Mouse (Mus musculus): ENCODE results near the gene Pdk2. TPM values are rescaled to one million over a fixed set of nuclear protein-coding genes. Genes with fewer than 3 reads are reported as not detected.

The Pdk2 gene
- total RNA-seq, 2 experiments from 2014 or later: 133 TPM

DNA sequence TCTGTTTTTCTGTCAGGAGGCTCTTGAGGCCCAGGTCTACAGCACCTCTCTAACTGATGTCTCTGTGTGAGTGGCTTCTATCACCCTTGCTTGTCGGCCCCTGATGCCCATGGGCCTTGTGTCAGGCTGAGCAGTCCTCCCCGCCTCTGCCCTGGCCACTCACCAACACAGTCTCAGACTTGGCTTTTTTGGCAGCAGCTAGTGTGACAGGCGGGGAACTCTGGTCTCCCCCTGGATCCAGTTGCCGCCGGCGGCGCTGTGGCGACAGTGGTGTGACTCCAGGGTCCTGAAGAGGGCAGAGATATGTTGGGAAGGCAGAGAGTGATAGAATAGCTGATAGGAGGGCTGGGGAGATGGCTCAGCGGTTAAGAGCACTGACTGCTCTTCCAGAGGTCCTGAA lies 11.9 kb upstream of the Pdk2 start:
- no peak for TF ChIP-seq CTCF (conservative IDR thresholded peaks at IDR 0.05)
- DNase-seq (ENCODE audit: low spot score in 2 of 2): no peak
- Histone ChIP-seq H3K4me3 (no peak overlapping the region), H3K27ac (no peak overlapping the region)

DNA sequence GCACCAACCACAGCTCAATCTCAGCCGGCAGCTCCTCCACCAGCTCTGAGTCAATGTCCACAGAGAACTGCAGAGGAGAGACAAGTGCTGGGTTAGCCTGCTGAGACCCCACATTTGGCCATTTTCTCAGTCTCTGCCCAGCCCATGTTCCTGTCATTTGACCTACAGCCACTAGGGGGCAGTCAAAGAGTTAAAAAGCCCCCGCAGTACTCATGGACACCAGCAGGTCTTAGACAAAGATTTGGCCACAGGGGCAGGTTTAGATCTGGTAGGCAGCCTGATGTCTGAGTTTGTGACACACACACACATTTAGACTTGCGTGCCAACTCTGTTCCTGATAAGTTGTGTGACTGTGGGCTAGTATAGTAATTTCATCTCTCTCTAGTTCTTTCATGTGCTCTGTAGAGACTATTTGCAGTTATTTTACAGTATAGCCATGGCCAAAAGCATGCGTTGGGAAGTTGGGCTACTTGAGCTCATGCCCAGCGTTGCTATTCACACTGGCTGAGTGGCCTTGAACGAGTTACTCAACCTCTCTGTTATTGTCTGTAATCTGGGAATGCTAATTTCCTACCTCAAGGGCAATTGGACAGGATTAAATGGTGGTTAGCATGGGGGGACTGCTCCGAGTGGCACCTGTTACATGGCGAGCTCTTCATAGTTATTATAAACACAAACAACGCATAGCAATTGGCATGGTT lies 6.0 kb upstream of the Pdk2 start:
- H3K27ac ChIP-seq: no peak overlapping the region
- TF ChIP-seq CTCF (conservative IDR thresholded peaks at IDR 0.05): peak; percentile 97
- no peak overlapping the region for H3K4me3 ChIP-seq
- peak in 1 of 2 experiments; percentile 59 for DNase-seq (ENCODE audit: low spot score in 2 of 2)

DNA sequence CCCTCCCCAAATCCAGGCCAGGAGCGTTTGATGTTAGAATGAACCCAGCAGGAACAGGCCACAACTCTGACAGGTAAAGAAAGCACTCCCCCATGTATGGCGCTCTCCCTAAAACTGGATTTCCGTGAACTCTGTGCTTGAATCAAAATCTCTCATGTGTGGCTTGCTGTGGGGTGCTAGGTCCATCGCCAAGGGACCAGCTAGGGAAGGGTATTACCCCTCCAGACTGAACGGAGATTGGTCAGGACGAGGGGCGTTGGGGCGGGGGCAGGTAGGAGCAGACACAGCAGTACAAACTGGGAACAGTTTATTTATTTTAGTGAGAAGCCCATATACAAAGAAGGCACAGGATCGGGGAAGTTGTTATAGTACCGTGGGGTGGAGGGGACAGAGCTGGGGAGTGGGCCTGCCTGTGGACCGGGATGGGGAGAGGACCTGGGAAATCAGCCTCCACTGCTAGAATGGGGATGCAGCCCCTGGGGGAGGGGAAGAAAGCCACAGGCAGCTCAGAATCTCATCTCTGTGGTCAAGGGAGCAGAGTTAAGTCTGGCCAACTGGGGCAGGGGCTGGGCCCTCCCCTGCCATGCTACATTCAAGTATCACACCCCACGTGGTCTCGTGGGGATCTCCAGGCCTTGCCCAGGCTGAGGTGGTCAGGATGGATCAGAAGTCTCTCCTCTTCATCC lies 3.2 kb upstream of the Pdk2 start:
- DNase-seq (ENCODE audit: low spot score in 2 of 2): no peak
- Histone ChIP-seq H3K4me3 (no peak overlapping the region), H3K27ac (no peak overlapping the region)
- no peak for TF ChIP-seq CTCF (conservative IDR thresholded peaks at IDR 0.05)

DNA sequence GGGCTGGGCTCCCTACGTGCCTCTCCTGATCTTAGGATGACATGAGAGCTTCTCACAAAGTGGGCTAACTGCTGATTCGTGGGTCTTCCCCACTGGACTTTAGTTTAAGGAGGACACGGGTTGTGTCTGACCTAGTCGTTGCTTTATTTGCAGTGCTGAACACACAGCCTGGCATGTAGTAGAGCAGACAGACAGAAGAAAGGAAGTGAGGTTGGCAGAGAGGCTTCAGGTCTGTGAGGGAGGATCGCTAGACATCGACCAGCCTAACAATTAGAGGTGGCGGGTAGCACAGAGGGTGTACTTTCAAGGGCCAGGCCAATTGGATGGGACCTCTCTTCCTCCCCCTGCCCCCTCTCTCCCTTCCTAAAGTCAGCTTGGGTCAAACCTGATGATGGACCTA lies 2.5 kb upstream of the Pdk2 start:
- H3K27ac ChIP-seq: no peak overlapping the region
- no peak for TF ChIP-seq CTCF (conservative IDR thresholded peaks at IDR 0.05)
- H3K4me3 ChIP-seq: no peak overlapping the region
- DNase-seq (ENCODE audit: low spot score in 2 of 2): no peak

DNA sequence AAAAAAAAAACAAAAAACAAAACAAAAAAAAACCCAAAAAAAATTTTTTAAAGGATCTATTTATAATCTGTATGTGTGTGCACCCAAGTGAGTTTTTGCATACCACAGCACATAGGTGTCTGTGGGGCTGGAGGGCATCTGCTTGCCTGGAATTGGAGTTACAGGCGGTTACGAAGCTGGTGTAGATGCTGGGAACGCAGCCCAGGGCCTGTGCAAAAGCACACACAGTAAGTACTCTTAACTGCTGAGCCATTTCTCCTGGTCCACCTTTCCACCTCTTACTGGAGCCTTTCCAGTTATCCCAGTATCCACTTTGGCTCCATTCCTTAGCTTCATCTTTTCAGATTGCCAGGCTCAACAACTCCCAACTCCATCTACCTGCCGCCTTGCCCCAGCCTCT lies 1.9 kb upstream of the Pdk2 start:
- TF ChIP-seq CTCF (conservative IDR thresholded peaks at IDR 0.05): no peak
- DNase-seq (ENCODE audit: low spot score in 2 of 2): no peak
- H3K4me3 ChIP-seq: no peak overlapping the region
- H3K27ac ChIP-seq: no peak overlapping the region

DNA sequence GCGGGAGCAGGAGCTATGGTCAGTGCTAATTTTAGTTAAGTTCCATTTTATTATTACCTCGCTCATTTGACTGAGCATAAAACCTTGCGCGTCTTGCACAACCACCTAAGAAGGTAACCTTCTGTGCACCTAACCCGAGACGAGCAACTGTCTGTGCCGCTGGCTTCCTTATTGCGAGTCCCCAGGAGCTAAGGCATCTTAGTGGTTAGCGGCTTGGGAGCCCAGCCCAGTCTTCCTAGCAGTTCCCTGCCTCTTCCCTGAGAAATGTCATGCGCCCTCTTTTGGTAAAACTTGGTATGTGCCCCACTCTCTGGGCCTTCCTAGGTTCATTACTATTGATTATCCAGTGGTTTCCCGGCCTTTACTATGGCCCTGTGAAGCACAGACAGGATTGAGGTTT lies 942 bp upstream of the Pdk2 start:
- DNase-seq (ENCODE audit: low spot score in 2 of 2): peak; percentile 80 to 83
- TF ChIP-seq CTCF (conservative IDR thresholded peaks at IDR 0.05): peak; percentile 94
- Histone ChIP-seq H3K4me3 (peak overlapping the region; percentile 94), H3K27ac (peak overlapping the region; percentile 86)

DNA sequence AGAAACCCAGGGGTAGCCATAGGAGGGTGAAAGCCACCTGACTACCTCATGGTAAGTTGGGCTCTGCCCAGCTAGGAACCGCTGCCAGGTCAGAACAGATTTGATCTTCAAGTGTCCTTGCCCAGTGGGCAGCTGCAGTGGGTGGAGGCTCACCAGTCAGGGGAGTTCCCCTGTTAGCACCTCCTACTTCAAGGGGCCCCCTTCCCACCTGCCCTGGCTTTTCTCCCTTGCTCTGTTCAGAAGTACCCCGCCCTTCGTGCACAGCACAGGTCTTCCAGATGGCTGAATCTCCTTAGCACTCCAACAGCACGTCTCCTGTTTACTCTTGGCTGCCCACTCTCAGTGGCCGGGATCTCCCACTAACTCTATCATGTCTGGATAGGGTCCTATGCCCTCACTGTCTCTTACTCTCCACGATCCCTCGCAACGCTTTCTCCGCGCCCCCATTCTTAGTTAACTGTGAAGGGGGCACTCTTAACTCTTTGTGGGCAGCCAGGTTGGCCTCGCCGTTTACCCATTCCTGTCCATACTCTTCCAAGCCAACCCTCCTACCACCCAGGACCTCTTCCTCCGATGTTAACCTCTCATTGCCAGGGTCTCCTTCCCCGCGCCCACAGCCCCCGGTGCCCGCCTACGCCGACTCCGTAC lies 539 bp downstream of the Pdk2 start:
- DNase-seq (ENCODE audit: low spot score in 2 of 2): no peak
- no peak for TF ChIP-seq CTCF (conservative IDR thresholded peaks at IDR 0.05)

DNA sequence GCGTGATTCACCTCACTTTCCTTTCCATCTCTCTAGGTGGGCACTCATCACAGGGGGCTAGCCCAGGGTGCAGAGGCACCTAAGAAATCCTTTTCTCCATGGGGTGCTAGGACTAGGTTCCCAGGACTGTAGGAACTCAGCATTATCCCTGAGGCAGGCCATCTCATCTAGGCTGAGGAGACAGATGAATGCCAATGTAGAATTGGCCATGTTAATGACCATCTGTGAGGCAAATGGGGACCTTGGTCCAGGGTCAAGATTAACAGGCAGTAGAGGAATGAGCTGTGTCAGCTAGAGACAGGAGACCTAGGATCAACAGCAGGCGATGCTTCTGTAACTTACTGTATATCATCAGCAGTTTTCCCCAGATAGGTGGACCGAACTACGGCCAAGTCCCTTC lies 1.4 kb downstream of the Pdk2 start:
- Histone ChIP-seq H3K4me3 (peak overlapping the region; percentile 94), H3K27ac (peak overlapping the region; percentile 95)

More for the DNA sequence above, 539 bp downstream of the Pdk2 start:
- peak overlapping the region; percentile 94 for H3K4me3 ChIP-seq
- peak overlapping the region; percentile 95 for H3K27ac ChIP-seq

DNA sequence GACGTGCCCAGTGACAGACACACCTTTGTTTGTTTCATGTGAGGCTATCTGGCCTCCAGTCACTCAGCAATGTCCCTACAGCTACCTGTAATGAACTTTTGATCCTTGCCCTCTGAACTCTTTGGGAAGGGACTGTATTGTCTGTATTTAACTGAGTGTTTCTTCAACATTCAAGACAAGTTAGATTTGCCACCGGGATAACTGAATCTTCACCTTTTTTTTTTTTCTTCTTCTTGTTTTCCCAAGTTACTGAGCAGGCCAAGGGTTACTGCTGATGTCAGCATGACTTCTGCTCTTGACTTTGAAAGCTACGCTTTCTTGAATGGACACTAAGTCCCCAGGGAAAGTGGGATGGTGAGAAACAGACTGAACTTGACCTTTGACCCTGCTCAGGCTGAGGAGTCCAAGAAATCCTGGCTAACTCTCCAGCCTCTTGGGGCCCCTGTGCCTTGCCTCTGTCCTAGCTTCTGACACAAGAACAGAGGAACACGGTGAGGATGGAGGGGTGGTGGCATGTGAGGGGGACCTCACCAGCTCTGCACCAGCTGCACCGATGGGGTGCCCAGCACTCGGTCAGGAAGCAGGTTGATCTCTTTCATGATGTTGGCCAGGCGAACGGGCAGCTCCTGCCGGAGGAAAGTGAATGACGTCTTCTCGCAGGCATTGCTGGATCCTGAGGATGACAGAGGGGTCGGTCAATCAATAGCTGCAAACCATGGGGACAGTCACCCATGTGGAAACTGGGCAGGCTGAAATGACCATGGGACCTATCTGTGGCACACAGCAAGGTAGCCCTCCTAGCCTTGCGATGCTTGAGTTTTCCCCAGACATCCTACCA lies 2.1 kb downstream of the Pdk2 start:
- DNase-seq (ENCODE audit: low spot score in 2 of 2): no peak
- no peak for TF ChIP-seq CTCF (conservative IDR thresholded peaks at IDR 0.05)
- Histone ChIP-seq H3K27ac (peak overlapping the region; percentile 95), H3K4me3 (no peak overlapping the region)

More for the DNA sequence above, 1.4 kb downstream of the Pdk2 start:
- no peak for TF ChIP-seq CTCF (conservative IDR thresholded peaks at IDR 0.05)
- DNase-seq (ENCODE audit: low spot score in 2 of 2): no peak

DNA sequence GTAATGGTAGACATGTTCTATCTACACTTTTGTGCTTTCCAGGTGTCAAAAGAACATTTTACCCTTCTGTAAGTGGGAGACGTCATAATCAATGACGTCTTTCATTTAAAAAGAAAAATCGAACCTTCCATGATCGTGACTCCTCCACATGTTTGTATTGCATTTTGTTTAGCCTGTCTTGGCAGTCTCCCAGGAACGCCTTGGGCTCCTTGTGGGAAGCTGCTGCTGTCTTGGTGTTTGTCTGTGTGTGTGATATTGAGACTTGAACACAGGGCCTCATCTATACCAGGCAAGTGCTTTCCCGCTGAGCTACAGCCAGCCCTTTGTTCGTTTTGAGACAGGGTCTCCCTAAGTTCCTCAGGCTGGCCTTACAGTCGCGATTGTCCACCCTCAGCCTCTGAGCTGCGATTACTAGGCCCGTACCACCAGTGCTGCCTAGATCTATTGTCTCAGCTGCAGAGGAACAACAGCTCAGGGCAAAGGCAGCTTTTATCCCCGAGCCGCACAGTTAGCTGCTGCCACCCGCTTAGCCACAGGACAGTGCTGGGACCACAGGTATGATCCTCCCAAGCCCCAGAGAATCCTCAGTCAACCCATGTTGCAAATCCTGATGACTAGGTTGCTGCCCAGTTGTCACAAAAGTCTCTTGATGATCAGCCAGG lies 2.9 kb downstream of the Pdk2 start:
- no peak overlapping the region for H3K4me3 ChIP-seq
- DNase-seq (ENCODE audit: low spot score in 2 of 2): no peak
- no peak for TF ChIP-seq CTCF (conservative IDR thresholded peaks at IDR 0.05)
- peak overlapping the region; percentile 95; the same call in 1 of the 2 replicates for H3K27ac ChIP-seq

DNA sequence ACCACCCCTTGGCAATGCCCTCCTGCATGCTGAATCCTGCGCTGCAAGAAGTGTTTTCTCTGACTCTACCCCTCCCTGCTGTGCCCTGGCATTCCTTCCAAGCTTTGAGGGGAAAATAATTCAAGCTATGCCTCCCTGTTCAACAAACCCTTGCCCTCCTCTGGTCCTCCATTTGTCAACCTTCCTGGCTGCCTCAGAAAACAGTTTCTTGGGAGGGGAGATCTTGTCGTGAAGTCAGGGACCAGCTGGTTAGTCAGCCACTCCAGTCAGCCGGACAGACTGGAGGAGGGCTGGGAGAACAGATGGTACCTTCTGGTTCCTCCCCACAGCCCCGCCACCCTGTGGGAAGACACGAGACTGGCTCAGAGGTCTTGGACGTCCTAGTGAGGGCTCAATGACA lies 3.8 kb downstream of the Pdk2 start:
- DNase-seq (ENCODE audit: low spot score in 2 of 2): no peak
- no peak for TF ChIP-seq CTCF (conservative IDR thresholded peaks at IDR 0.05)
- Histone ChIP-seq H3K27ac (peak overlapping the region; percentile 95), H3K4me3 (no peak overlapping the region)

DNA sequence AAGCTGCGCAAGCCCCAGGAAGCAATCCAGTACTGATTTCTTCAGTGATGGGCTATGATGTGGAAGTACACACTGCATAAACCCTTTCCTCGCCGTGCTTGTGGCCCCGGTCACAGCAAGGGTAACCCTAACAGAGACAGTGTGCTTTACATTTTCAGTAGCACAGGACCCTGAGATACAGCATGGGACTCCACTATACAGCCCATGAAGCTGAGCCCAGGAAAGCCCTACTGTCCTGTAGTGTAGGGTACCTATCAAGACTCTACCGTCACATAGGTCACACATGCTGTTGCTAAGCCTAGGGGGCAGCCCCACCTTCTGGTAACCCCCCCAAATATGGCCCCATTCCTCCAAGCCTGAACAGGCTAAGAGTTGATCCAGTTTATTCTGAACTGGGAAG lies 4.6 kb downstream of the Pdk2 start:
- Histone ChIP-seq H3K27ac (peak overlapping the region; percentile 95; the same call in 1 of the 2 replicates), H3K4me3 (no peak overlapping the region)
- DNase-seq (ENCODE audit: low spot score in 2 of 2): no peak
- no peak for TF ChIP-seq CTCF (conservative IDR thresholded peaks at IDR 0.05)

Measured in layer of hippocampus, adult 2 months (tissue).